Mouse (Mus musculus) forebrain, embryonic 12.5 days (tissue): ENCODE data around the gene Trak2. TPM values are rescaled to one million over a fixed set of nuclear protein-coding genes. Genes with fewer than 3 reads are reported as not detected.
"Not testable (repeated sequence)": the region's sequence is repeated elsewhere in the genome, so short reads cannot be mapped to it uniquely, and the experiment has no call there.

Experiments used
- ATAC-seq: fragments of 200-750 bp; cut with Nextera tagmentation; 2 replicates; pipeline ENCODE4 v1.8.0; 2017; ENCODE audit warnings: moderate TSS enrichment; ENCODE audit not compliant: low FRiP score
- H3K27ac ChIP-seq: fragments of 300-500 bp; sonication (generic); 2 replicates; pipeline ENCODE4 v1.5.1; 2016; ENCODE audit warnings: mild to moderate bottlenecking
- H3K27me3 ChIP-seq: fragments of 300-500 bp; sonication (generic); 2 replicates; pipeline ENCODE4 v1.6.1; 2016; ENCODE audit warnings: mild to moderate bottlenecking
- H3K36me3 ChIP-seq: fragments of 300-500 bp; sonication (generic); replicated peaks from 2 replicates; pipeline ENCODE4 v1.6.1; 2016; ENCODE audit warnings: mild to moderate bottlenecking
- H3K4me1 ChIP-seq: fragments of 300-500 bp; sonication (generic); 2 replicates; pipeline ENCODE4 v1.6.1; 2016
- H3K4me2 ChIP-seq: fragments of 300-500 bp; sonication (generic); 2 replicates; pipeline ENCODE4 v1.6.1; 2016; ENCODE audit warnings: mild to moderate bottlenecking, moderate library complexity
- H3K4me3 ChIP-seq: fragments of 300-500 bp; sonication (generic); replicated peaks from 2 replicates; pipeline ENCODE4 v1.5.1; 2016; ENCODE audit warnings: mild to moderate bottlenecking
- H3K9ac ChIP-seq: fragments of 300-500 bp; sonication (generic); 2 replicates; pipeline ENCODE4 v1.6.1; 2016; ENCODE audit warnings: mild to moderate bottlenecking
- H3K9me3 ChIP-seq: fragments of 300-500 bp; sonication (generic); 2 replicates; pipeline ENCODE4 v1.6.1; 2016
- WGBS: fragments of 180-500 bp; shearing (Covaris S2); methylation state at CpG from one replicate; pipeline ENCODE4 v1.1.7; 2016; 5-methylcytosine and 5-hydroxymethylcytosine counted together
- polyA plus RNA-seq: library from polyadenylated mRNA; unstranded; fragments of >200 nt; fragmentation: Nextera tagmentation; extraction: Ambion mirVana; gene quantifications from 2 replicates; pipeline ENCODE4 v1.2.1, GENCODE M21; 2016

Gene Trak2
- polyA plus RNA-seq, 1 experiment from 2014 or later, result 17.7 TPM

DNA sequence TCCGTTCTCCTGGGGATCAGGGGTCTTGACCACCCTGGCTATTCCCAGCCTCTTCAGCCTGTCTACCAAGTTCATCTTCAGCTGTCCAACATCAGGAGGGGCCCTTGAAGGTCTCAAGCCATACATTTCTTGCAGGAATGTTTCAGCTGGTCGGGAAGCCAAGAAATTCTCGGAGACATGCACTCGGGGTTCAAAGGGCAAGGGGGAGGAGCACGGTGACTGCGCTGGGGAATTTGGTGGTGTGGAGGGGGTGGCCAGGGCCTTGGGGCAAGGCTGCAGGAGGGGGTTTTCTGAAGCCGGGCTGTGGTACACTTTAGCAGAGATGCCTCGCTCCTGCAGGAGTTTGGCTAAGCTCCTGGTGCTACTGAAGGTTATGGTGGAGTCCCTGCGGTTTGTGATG lies 69.5 kb downstream of the Trak2 start:
- H3K27ac ChIP-seq, result no peak overlapping the region
- H3K4me1 ChIP-seq, result no peaks in the 10 kb centered on the region
- H3K4me2 ChIP-seq, result no peak overlapping the region
- no peaks in the 10 kb centered on the region for H3K9me3 ChIP-seq
- H3K4me3 ChIP-seq, result no peak overlapping the region
- 81% methylated on average over 9 of the region's 9 CpGs for WGBS
- no peak overlapping the region for H3K9ac ChIP-seq
- peaks cover 34% of the 10 kb centered on the region for H3K36me3 ChIP-seq
- ATAC-seq, result no peak
- no peaks in the 10 kb centered on the region for H3K27me3 ChIP-seq

DNA sequence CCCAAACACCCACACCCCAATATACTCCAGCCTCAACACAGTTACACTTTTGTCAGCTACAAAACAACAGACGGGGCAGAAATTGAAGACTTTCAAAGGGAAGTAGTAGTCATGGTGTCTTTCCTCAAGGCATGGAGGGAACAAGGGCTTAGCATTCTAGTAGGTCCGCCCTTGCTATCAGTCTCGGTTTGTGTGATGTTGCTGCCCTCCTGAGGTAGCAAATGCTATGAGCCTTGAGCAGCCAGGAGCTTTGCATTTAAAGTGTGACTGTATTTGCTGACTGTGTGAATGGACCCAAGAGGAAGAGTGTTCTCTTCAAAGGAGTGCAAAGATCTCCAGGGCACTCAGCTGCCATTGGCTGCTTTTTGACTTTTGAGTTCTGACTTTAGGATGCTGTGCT lies 75.7 kb downstream of the Trak2 start:
- not testable (repeated sequence) for H3K36me3 ChIP-seq, H3K4me2 ChIP-seq, H3K4me3 ChIP-seq, H3K9ac ChIP-seq, H3K9me3 ChIP-seq, H3K4me1 ChIP-seq, H3K27me3 ChIP-seq, ATAC-seq, H3K27ac ChIP-seq
- WGBS, result 44% methylated on average over 3 of the region's 3 CpGs

DNA sequence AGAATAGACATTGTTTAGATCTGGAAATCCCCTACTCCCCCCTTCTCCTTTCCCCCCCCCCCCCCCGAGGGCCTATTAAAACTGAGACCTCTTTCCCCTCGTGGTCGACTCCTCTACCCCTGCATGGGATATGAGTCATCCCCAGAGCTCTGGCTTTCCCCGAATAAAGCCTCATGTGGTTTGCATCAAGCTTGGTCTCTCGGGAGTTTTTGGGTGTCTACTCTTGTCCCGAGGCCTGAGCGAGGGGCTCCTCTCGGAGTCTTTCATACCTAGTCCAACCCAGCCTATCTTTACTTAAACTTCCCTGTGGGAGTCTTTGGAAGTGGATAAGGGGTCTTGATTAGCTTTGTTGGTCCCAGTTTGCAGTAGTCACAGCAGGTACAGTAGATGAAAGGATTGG lies 80.8 kb downstream of the Trak2 start:
- not testable (repeated sequence) for H3K27ac ChIP-seq, H3K4me1 ChIP-seq, H3K4me2 ChIP-seq, H3K27me3 ChIP-seq, H3K4me3 ChIP-seq, H3K36me3 ChIP-seq, H3K9me3 ChIP-seq, ATAC-seq, H3K9ac ChIP-seq
- WGBS, result 78% methylated on average over 8 of the region's 8 CpGs

DNA sequence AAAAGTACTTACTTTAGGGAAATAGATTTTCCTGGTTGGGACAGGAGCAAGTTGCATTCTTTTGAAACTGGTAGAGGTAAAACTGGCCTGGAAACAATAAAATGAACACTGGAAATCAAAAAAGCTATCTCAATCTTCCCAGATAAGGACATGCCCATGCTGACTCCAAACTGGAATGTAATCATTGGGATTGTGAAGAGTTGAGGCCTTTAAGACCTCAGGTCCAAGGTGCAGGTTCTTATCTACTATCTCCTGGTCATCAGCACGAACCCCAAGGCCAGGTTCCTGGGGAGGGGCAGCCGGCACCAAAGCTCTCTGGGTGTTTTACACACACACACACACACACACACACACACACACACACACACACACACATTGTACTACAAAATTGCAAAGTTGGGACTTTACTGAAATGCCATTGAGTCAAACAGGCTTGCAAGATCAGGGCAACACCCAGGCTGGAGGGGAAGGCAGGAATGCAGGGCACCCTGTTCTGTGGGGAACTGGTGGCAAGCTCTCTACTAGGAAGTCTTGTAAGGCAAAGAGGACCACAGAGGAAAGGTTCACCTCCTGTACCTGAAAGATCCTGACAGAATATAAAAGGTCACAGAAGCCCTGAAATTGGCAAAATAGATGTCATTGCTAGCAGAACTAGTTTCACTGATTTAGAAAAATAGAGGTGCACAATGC lies 81.6 kb downstream of the Trak2 start:
- H3K27ac ChIP-seq, ATAC-seq, H3K4me2 ChIP-seq, H3K9me3 ChIP-seq, H3K27me3 ChIP-seq, H3K4me1 ChIP-seq, H3K9ac ChIP-seq, H3K4me3 ChIP-seq, H3K36me3 ChIP-seq: not testable (repeated sequence)
- WGBS, result 80% methylated on average over 2 of the region's 2 CpGs

DNA sequence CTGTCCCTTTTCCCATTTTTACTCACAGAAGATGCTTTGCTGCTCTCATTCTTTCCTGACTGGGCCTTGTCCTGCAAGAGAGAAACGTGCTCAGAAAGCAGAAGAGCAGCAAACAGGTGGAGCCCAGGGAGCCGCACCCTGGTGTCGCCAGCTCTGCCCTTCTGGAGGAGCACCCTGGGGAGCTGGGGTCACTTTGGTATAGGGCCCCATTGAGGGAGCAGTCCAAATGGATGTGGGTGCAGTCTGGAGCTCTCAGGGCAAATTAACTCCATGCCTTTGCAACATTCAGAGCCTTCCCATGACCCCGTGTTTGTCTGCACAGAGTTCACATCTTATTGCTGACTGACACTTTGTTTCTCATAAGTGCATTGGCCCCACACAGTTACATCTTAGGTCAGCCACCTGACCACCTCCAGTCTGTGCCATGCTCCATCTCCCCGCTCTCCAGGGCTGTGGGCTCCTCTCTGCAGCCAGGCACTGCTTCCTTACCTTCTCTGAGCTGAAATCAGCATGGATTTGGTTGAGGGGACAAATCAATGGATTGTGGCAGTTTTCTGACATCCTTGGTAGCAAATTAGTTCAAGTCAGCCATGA lies 82.4 kb downstream of the Trak2 start:
- not testable (repeated sequence) for H3K9ac ChIP-seq

DNA sequence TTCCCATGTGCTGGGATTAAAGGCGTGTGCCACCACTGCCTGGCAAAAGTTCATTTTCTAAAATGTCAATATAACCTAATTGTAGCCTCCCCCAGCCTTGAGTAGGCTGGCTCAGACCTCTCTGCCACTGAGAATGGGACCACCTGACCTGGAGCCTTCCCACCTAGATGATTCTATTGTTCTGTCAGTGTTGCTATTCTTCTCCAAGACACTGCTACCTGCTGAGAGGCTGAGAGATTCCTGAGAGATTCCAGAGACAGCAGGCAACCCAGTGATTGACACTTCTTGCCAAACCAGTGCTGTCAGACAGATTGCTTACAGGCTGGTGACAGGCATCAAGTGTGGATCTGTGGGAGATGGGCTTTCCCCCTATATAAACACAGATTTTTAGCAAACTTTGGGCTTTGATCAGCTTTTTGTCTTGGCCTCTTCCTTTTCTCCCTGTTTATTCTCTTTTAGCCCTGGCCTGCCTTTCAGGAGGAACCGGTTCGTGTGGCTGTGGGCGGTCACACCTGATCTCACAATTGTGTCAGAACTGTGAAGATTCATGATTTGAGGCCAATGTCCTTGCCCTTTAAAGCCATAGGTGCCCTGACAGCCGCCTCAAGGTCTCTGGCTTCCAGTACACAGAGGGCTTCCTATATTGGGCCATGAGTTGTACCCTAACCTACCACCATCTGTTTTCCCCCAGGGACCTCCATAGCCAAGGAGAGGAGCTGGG lies 83.2 kb downstream of the Trak2 start:
- H3K4me2 ChIP-seq, result no peak overlapping the region
- H3K27me3 ChIP-seq, result no peaks in the 10 kb centered on the region
- H3K4me3 ChIP-seq, result no peak overlapping the region
- H3K4me1 ChIP-seq, result no peaks in the 10 kb centered on the region
- 83% methylated on average over 5 of the region's 5 CpGs for WGBS
- no peak for ATAC-seq
- no peak overlapping the region for H3K27ac ChIP-seq
- H3K9ac ChIP-seq, result no peak overlapping the region
- no peaks in the 10 kb centered on the region for H3K9me3 ChIP-seq
- H3K36me3 ChIP-seq, result no peaks in the 10 kb centered on the region

More for the DNA sequence above, 82.4 kb downstream of the Trak2 start:
- not testable (repeated sequence) for H3K9me3 ChIP-seq, ATAC-seq, H3K4me1 ChIP-seq, H3K36me3 ChIP-seq, H3K27ac ChIP-seq, H3K27me3 ChIP-seq, H3K4me3 ChIP-seq, H3K4me2 ChIP-seq
- 79% methylated on average over 4 of the region's 5 CpGs for WGBS

DNA sequence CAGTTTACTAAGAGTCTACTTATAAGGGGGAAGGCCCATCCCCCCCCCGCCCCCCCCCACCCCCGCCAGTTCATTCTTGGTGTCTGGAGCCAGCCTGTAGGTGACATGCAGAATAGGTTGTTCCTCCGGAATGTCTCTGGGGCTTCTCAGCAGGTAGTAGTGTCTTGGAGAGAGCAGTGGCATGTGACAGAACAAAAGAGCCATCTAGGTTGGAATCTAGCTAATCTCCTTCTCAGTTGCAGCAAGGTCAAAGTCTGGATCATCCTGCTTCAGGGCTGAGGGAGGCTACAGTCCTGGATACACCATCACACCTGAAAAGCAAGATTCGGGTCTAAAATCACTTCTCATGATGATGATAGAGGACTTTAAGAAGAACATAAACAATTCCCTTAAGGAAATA lies 87.6 kb downstream of the Trak2 start:
- Histone ChIP-seq H3K27me3 (no peaks in the 10 kb centered on the region), H3K9me3 (no peaks in the 10 kb centered on the region), H3K9ac (no peak overlapping the region), H3K27ac (no peak overlapping the region), H3K4me2 (no peak overlapping the region), H3K36me3 (no peaks in the 10 kb centered on the region), H3K4me3 (no peak overlapping the region), H3K4me1 (no peaks in the 10 kb centered on the region)
- 81% methylated on average over 4 of the region's 4 CpGs for WGBS
- ATAC-seq, result no peak

DNA sequence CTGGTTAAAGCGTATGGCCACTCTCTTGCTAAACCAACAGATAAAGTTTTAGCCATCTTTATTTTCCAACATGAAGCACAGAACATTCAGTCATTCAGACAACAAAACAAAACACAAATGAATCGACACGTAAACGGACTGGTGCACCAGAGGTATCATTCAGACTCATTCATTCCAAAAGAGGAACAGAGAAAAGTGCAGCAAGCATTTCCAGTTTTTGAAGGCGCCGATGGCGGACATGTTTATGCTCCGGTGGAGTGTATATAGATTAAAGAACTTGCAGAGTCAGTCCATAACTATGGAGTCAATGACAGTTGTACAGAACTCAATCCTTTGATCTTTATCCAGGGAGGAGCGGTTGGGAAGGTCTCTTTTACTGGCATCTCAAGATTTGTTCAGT lies 90.0 kb downstream of the Trak2 start:
- not testable (repeated sequence) for ATAC-seq, H3K4me3 ChIP-seq, H3K27ac ChIP-seq, H3K27me3 ChIP-seq, H3K4me2 ChIP-seq, H3K4me1 ChIP-seq, H3K9ac ChIP-seq, H3K36me3 ChIP-seq, H3K9me3 ChIP-seq
- 91% methylated on average over 9 of the region's 9 CpGs for WGBS

DNA sequence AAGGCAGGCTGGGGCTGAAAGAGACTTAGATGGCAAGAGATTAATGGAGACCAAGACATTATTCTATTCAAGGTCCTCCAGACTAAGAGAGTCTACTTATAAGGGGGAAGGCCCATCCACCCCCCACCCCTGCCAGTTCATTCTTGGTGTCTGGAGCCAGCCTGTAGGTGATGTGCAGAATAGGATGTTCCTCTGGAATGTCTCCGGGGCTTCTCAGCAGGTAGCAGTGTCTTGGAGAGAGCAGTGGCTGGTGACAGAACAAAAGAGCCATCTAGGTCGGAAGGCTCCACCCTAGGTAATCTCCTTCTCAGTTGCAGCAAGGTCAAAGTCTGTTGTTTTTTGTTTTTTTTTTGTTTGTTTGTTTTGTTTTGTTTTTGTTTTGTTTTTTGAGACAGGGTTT lies 93.9 kb downstream of the Trak2 start:
- ATAC-seq, H3K27ac ChIP-seq, H3K9ac ChIP-seq, H3K4me2 ChIP-seq, H3K4me1 ChIP-seq, H3K27me3 ChIP-seq, H3K9me3 ChIP-seq, H3K36me3 ChIP-seq, H3K4me3 ChIP-seq: not testable (repeated sequence)
- 90% methylated on average over 2 of the region's 2 CpGs for WGBS

DNA sequence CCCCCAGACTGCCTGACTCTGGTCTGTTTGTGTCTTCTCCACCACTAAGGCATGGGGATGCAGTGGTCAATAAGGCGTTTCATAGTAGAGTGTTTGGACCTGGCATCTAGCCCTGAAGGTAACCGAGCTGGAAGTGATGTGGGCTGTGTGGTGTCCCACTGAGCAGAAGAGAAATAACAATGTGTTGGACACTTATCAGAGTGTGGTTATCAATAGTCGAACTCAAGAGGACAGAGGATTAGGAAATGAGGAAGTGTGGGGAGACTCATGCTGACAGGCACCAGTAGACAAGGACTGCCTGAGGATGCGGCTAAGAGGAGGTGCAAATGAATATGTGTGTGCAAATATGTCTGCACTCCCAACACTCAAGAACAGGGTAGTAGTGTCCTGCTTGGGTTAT lies 96.7 kb downstream of the Trak2 start:
- ATAC-seq, H3K4me3 ChIP-seq, H3K27ac ChIP-seq, H3K9me3 ChIP-seq, H3K9ac ChIP-seq, H3K4me2 ChIP-seq, H3K27me3 ChIP-seq, H3K36me3 ChIP-seq, H3K4me1 ChIP-seq: not testable (repeated sequence)
- WGBS, result 91% methylated on average over 4 of the region's 4 CpGs

DNA sequence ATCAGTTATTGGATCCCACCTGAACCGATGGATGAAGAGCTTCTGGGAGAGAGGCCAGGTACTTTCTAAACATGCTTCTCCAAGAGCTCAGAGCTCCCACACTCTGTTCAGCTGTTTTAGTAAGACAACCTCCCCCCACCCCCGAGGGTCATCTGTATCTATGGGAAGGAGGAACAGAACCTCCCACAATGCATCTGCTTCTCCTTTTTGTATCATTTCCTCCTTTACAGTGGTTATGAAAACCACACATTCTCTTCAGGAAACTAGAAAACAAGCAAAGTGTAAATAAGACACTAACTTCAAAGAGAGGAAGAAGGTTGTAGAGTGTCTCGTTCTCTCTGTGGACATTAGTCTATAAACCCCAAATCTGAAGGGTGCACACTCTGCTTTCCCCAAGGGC lies 112.6 kb downstream of the Trak2 start:
- H3K9ac ChIP-seq, H3K4me2 ChIP-seq, H3K27me3 ChIP-seq, H3K36me3 ChIP-seq, H3K4me1 ChIP-seq, H3K4me3 ChIP-seq, ATAC-seq, H3K27ac ChIP-seq, H3K9me3 ChIP-seq: not testable (repeated sequence)
- 94% methylated on average over 3 of the region's 3 CpGs for WGBS

DNA sequence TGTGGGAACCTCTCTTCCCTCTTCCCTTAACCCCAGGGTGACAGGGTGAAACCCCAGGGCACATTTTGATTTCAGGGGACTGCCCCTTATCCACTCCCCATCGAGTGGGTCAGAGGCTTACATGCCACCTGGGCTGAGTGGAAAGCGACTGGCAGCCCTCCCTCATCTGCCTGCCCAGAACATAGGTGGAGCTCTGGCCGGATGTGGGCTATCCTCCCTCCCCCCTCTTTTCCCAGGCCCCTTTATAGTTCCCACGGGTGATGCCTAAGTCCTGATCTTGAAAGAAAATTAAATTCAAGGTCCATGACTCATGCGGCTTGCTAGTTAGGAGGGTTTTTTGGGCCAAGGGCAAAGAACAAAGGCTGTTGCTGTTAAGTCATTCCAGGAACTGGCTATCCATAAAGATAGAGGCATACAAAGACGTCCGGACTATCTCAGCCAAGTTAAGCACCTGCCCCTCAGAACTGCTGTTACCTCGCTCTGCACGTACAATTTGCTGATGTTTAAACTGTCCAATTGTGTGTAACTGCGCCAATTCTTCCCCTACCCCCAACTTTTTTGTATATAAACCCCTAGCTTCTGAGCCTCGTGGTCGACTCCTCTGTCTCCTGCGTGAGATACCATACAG lies 113.4 kb downstream of the Trak2 start:
- not testable (repeated sequence) for H3K4me1 ChIP-seq, H3K9ac ChIP-seq, H3K9me3 ChIP-seq, H3K4me2 ChIP-seq, H3K36me3 ChIP-seq, H3K4me3 ChIP-seq, ATAC-seq, H3K27me3 ChIP-seq, H3K27ac ChIP-seq
- 82% methylated on average over 13 of the region's 13 CpGs for WGBS
